ENCODE assay signal across 7 mouse cellular contexts in genomic region chr17:35045807-35046680, GRCm38 (mm10). TPM values are rescaled to one million over a fixed set of nuclear protein-coding genes. Genes with fewer than 3 reads are reported as not detected.
DNase-seq lines count a peak whose midpoint lies in the region; ATAC-seq and TF ChIP-seq lines count a peak whose summit lies in the region.

No protein-coding gene starts in this region.

- no peaks in the 10 kb centered on the region for H3K36me3 ChIP-seq in lung, embryonic 14.5 days (ENCODE audit: insufficient read depth)
- H3K36me3 ChIP-seq in embryonic facial prominence, embryonic 12.5 days = no peaks in the 10 kb centered on the region
- H3K36me3 ChIP-seq in hindbrain, embryonic 16.5 days (ENCODE audit: control insufficient read depth, insufficient read depth, low read length) = no peaks in the 10 kb centered on the region
- H3K36me3 ChIP-seq in midbrain, embryonic 15.5 days (replicated peaks) = no peaks in the 10 kb centered on the region

- peak; percentile 73 for ATAC-seq in lung, embryonic 14.5 days (ENCODE audit: insufficient read depth)
- peak; percentile 64 for ATAC-seq in embryonic facial prominence, embryonic 12.5 days (ENCODE audit: insufficient number of reproducible peaks, insufficient read depth, low FRiP score, low TSS enrichment)
- ATAC-seq in hindbrain, embryonic 16.5 days = peak; percentile 78
- ATAC-seq in midbrain, embryonic 15.5 days (replicated peaks) = peak; percentile 82; the same call in 1 of the 2 replicates

- no peak for TF ChIP-seq CTCF in lung, embryonic 14.5 days (IDR thresholded peaks at IDR 0.05; ENCODE audit: low read depth)

- DNase-seq in lung, embryonic 14.5 days = no peak
- no peak for DNase-seq in lung, postnatal 36 days
- DNase-seq in frontal cortex, postnatal 10 days (ENCODE audit: low spot score in 2 of 2) = no peak
- no peak for DNase-seq in frontal cortex, adult 2 months (ENCODE audit: extremely low spot score in 1 of 2, low spot score in 1 of 2)

- H3K27me3 ChIP-seq in lung, embryonic 14.5 days (ENCODE audit: insufficient read depth, low read length) = no peaks in the 10 kb centered on the region
- H3K27me3 ChIP-seq in embryonic facial prominence, embryonic 12.5 days = no peaks in the 10 kb centered on the region
- H3K27me3 ChIP-seq in hindbrain, embryonic 16.5 days (replicated peaks; ENCODE audit: control insufficient read depth, insufficient read depth, low read length) = no peaks in the 10 kb centered on the region
- H3K27me3 ChIP-seq in midbrain, embryonic 15.5 days (replicated peaks) = no peaks in the 10 kb centered on the region

- peak overlapping the region; percentile 99 for H3K27ac ChIP-seq in lung, embryonic 14.5 days (ENCODE audit: low read depth)
- H3K27ac ChIP-seq in embryonic facial prominence, embryonic 12.5 days = peak overlapping the region; percentile 86
- H3K27ac ChIP-seq in hindbrain, embryonic 16.5 days (ENCODE audit: low read depth, low read length) = peak overlapping the region; percentile 73
- H3K27ac ChIP-seq in midbrain, embryonic 15.5 days = peak overlapping the region; percentile 53

- H3K4me3 ChIP-seq in lung, embryonic 14.5 days (ENCODE audit: low read depth, low read length) = peak overlapping the region; percentile 63
- peak overlapping the region; percentile 55 for H3K4me3 ChIP-seq in embryonic facial prominence, embryonic 12.5 days
- H3K4me3 ChIP-seq in hindbrain, embryonic 16.5 days (ENCODE audit: low read length) = peak overlapping the region; percentile 63
- peak overlapping the region; percentile 64 for H3K4me3 ChIP-seq in midbrain, embryonic 15.5 days

- H3K4me2 ChIP-seq in lung, embryonic 14.5 days = peak overlapping the region; percentile 99
- peak overlapping the region; percentile 96 for H3K4me2 ChIP-seq in embryonic facial prominence, embryonic 12.5 days (replicated peaks)
- H3K4me2 ChIP-seq in hindbrain, embryonic 16.5 days (ENCODE audit: low read length) = peak overlapping the region; percentile 96
- peak overlapping the region; percentile 95 for H3K4me2 ChIP-seq in midbrain, embryonic 15.5 days

- 3% methylated on average over 48 of the region's 48 CpGs for WGBS in lung, embryonic 14.5 days
- 6% methylated on average over 34 of the region's 48 CpGs for WGBS in embryonic facial prominence, embryonic 12.5 days
- 4% methylated on average over 36 of the region's 48 CpGs for WGBS in hindbrain, embryonic 16.5 days
- 5% methylated on average over 46 of the region's 48 CpGs for WGBS in midbrain, embryonic 15.5 days

- H3K9me3 ChIP-seq in lung, embryonic 14.5 days (ENCODE audit: low read depth, low read length) = no peaks in the 10 kb centered on the region
- no peaks in the 10 kb centered on the region for H3K9me3 ChIP-seq in embryonic facial prominence, embryonic 12.5 days
- no peaks in the 10 kb centered on the region for H3K9me3 ChIP-seq in hindbrain, embryonic 16.5 days (ENCODE audit: control insufficient read depth, low read length)
- H3K9me3 ChIP-seq in midbrain, embryonic 15.5 days = no peaks in the 10 kb centered on the region

- peak overlapping the region; percentile 94 for H3K9ac ChIP-seq in lung, embryonic 14.5 days
- peak overlapping the region; percentile 85 for H3K9ac ChIP-seq in embryonic facial prominence, embryonic 12.5 days
- H3K9ac ChIP-seq in hindbrain, embryonic 16.5 days (ENCODE audit: low read depth, low read length) = peak overlapping the region; percentile 80
- peak overlapping the region; percentile 57 for H3K9ac ChIP-seq in midbrain, embryonic 15.5 days

- peaks cover 23% of the 10 kb centered on the region for H3K4me1 ChIP-seq in lung, embryonic 14.5 days (ENCODE audit: insufficient read depth)
- H3K4me1 ChIP-seq in embryonic facial prominence, embryonic 12.5 days = peaks cover 29% of the 10 kb centered on the region
- H3K4me1 ChIP-seq in hindbrain, embryonic 16.5 days (ENCODE audit: control insufficient read depth, insufficient read depth, low read depth, low read length) = peaks cover 5% of the 10 kb centered on the region
- peaks cover 18% of the 10 kb centered on the region for H3K4me1 ChIP-seq in midbrain, embryonic 15.5 days

RNA-seq across cellular contexts. Expression of gene Msh5, which starts 0.5 kb away (rescaled TPM):
- polyA plus RNA-seq in lung, embryonic 14.5 days (2014; fragmentation: Nextera tagmentation; extraction: Ambion mirVana) = 4.2 and 4.6 TPM in 2 replicates
- polyA plus RNA-seq in embryonic facial prominence, embryonic 12.5 days (2016; fragmentation: Nextera tagmentation; extraction: Ambion mirVana) = 3.7 and 4.2 TPM in 2 replicates
- 1.8 and 2.5 TPM in 2 replicates for polyA plus RNA-seq in hindbrain, embryonic 16.5 days (2015; fragmentation: Nextera tagmentation; extraction: Ambion mirVana)
- 1.6 and 3.3 TPM in 2 replicates for polyA plus RNA-seq in midbrain, embryonic 15.5 days (2015; fragmentation: Nextera tagmentation; extraction: Ambion mirVana)
- 1.5 and 2.0 TPM in 2 replicates for polyA plus RNA-seq in frontal cortex, adult 2 months (2012; rRNA removed)

RNA-seq across cellular contexts. Expression of gene Clic1, which starts 3.7 kb away (rescaled TPM):
- polyA plus RNA-seq in lung, embryonic 14.5 days (2014; fragmentation: Nextera tagmentation; extraction: Ambion mirVana) = 67.1 and 73.6 TPM in 2 replicates
- polyA plus RNA-seq in embryonic facial prominence, embryonic 12.5 days (2016; fragmentation: Nextera tagmentation; extraction: Ambion mirVana) = 205 and 211 TPM in 2 replicates
- polyA plus RNA-seq in hindbrain, embryonic 16.5 days (2015; fragmentation: Nextera tagmentation; extraction: Ambion mirVana) = 85.2 and 88.5 TPM in 2 replicates
- polyA plus RNA-seq in midbrain, embryonic 15.5 days (2015; fragmentation: Nextera tagmentation; extraction: Ambion mirVana) = 62.4 and 72.1 TPM in 2 replicates
- 26.4 and 28.5 TPM in 2 replicates for polyA plus RNA-seq in frontal cortex, adult 2 months (2012; rRNA removed)

RNA-seq across cellular contexts. Expression of gene Ddah2, which starts 12.8 kb away (rescaled TPM):
- 319 and 338 TPM in 2 replicates for polyA plus RNA-seq in lung, embryonic 14.5 days (2014; fragmentation: Nextera tagmentation; extraction: Ambion mirVana)
- polyA plus RNA-seq in embryonic facial prominence, embryonic 12.5 days (2016; fragmentation: Nextera tagmentation; extraction: Ambion mirVana) = 471 and 492 TPM in 2 replicates
- 338 and 363 TPM in 2 replicates for polyA plus RNA-seq in hindbrain, embryonic 16.5 days (2015; fragmentation: Nextera tagmentation; extraction: Ambion mirVana)
- 337 and 380 TPM in 2 replicates for polyA plus RNA-seq in midbrain, embryonic 15.5 days (2015; fragmentation: Nextera tagmentation; extraction: Ambion mirVana)
- polyA plus RNA-seq in frontal cortex, adult 2 months (2012; rRNA removed) = 40.8 and 42.8 TPM in 2 replicates

RNA-seq across cellular contexts. Expression of gene Sapcd1, which starts 18.2 kb away (rescaled TPM):
- polyA plus RNA-seq in lung, embryonic 14.5 days (2014; fragmentation: Nextera tagmentation; extraction: Ambion mirVana) = 16.1 and 17.2 TPM in 2 replicates
- polyA plus RNA-seq in embryonic facial prominence, embryonic 12.5 days (2016; fragmentation: Nextera tagmentation; extraction: Ambion mirVana) = 8.7 and 9.5 TPM in 2 replicates
- polyA plus RNA-seq in hindbrain, embryonic 16.5 days (2015; fragmentation: Nextera tagmentation; extraction: Ambion mirVana) = 1.7 TPM in 2 replicates
- polyA plus RNA-seq in midbrain, embryonic 15.5 days (2015; fragmentation: Nextera tagmentation; extraction: Ambion mirVana) = 2.5 and 2.7 TPM in 2 replicates
- 1.5 and 2.6 TPM in 2 replicates for polyA plus RNA-seq in frontal cortex, adult 2 months (2012; rRNA removed)

RNA-seq across cellular contexts. Expression of gene Ly6g6c, which starts 19.1 kb away (rescaled TPM):
- polyA plus RNA-seq in lung, embryonic 14.5 days (2014; fragmentation: Nextera tagmentation; extraction: Ambion mirVana) = 0.38 TPM in 1 of 2 replicates, not detected in the other
- not detected in 2 replicates for polyA plus RNA-seq in embryonic facial prominence, embryonic 12.5 days (2016; fragmentation: Nextera tagmentation; extraction: Ambion mirVana)
- not detected in 2 replicates for polyA plus RNA-seq in hindbrain, embryonic 16.5 days (2015; fragmentation: Nextera tagmentation; extraction: Ambion mirVana)
- 0.31 TPM in 1 of 2 replicates, not detected in the other for polyA plus RNA-seq in midbrain, embryonic 15.5 days (2015; fragmentation: Nextera tagmentation; extraction: Ambion mirVana)
- polyA plus RNA-seq in frontal cortex, adult 2 months (2012; rRNA removed) = not detected in 2 replicates
